Mouse (Mus musculus): Measurements from ENCODE around the gene I830077J02Rik. TPM values are rescaled to one million over a fixed set of nuclear protein-coding genes. Genes with fewer than 3 reads are reported as not detected.
"Not testable (repeated sequence)": the region's sequence is repeated elsewhere in the genome, so short reads cannot be mapped to it uniquely, and the experiment has no call there.

I830077J02Rik gene
- polyA plus RNA-seq, 1 experiment: 0.72 TPM

GRCm38 (mm10) chr3:105929821-105930220 is 2.6 kb downstream of the I830077J02Rik start:
- 84% methylated on average over 7 of the region's 7 CpGs for WGBS
- Histone ChIP-seq H3K4me1 (ENCODE audit: control insufficient read depth, insufficient read depth, low read length) (no peaks in the 10 kb centered on the region), H3K4me3 (replicated peaks; ENCODE audit: insufficient read depth, low read depth, low read length) (no peak overlapping the region), H3K27me3 (ENCODE audit: control insufficient read depth, insufficient read depth, low read length) (no peaks in the 10 kb centered on the region), H3K27ac (ENCODE audit: insufficient read depth, low read length) (no peak overlapping the region)
- no peak for DNase-seq
- TF ChIP-seq POLR2A (IDR thresholded peaks at IDR 0.05; ENCODE audit: borderline replicate concordance, insufficient read depth, low read length): no peak
- no peak for TF ChIP-seq CTCF (IDR thresholded peaks at IDR 0.05; ENCODE audit: borderline replicate concordance, insufficient read depth, low read depth, low read length)

DNA sequence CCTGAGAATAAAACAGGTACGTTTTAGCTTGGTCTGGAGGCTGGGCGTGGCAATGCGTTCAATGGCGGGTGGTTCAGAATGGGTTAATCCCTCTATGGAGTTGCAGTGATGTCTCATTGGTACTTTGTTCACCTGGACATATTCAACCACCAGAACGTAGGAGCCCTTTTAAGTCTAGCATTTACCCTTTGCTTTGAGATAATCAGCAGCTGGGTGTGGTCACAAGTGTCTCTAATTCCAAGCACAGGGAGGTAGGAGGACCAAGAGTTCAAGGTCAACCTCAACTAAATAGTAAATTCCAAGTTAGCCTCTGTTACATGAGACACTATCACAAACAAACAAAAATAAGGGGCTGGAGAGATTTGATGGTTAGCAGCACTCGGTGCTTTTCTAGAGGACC is 3.7 kb downstream of the I830077J02Rik start:
- no peak overlapping the region for H3K4me3 ChIP-seq (replicated peaks; ENCODE audit: insufficient read depth, low read depth, low read length)
- H3K27ac ChIP-seq (ENCODE audit: insufficient read depth, low read length): no peak overlapping the region
- TF ChIP-seq CTCF (IDR thresholded peaks at IDR 0.05; ENCODE audit: borderline replicate concordance, insufficient read depth, low read depth, low read length): no peak
- no peak for TF ChIP-seq POLR2A (IDR thresholded peaks at IDR 0.05; ENCODE audit: borderline replicate concordance, insufficient read depth, low read length)
- H3K27me3 ChIP-seq (ENCODE audit: control insufficient read depth, insufficient read depth, low read length): no peaks in the 10 kb centered on the region
- 89% methylated on average over 6 of the region's 6 CpGs for WGBS
- DNase-seq: no peak
- H3K4me1 ChIP-seq (ENCODE audit: control insufficient read depth, insufficient read depth, low read length): no peaks in the 10 kb centered on the region

- 78% methylated on average over 3 of the region's 3 CpGs for WGBS
- Histone ChIP-seq H3K27ac (ENCODE audit: insufficient read depth, low read length) (no peak overlapping the region), H3K4me1 (ENCODE audit: control insufficient read depth, insufficient read depth, low read length) (no peaks in the 10 kb centered on the region), H3K27me3 (ENCODE audit: control insufficient read depth, insufficient read depth, low read length) (no peaks in the 10 kb centered on the region), H3K4me3 (replicated peaks; ENCODE audit: insufficient read depth, low read depth, low read length) (no peak overlapping the region)
- TF ChIP-seq CTCF (IDR thresholded peaks at IDR 0.05; ENCODE audit: borderline replicate concordance, insufficient read depth, low read depth, low read length) (no peak), POLR2A (IDR thresholded peaks at IDR 0.05; ENCODE audit: borderline replicate concordance, insufficient read depth, low read length) (no peak)
- DNase-seq: no peak
Measured at GRCm38 (mm10) chr3:105928195-105928569, 4.3 kb downstream of the I830077J02Rik start.

DNA sequence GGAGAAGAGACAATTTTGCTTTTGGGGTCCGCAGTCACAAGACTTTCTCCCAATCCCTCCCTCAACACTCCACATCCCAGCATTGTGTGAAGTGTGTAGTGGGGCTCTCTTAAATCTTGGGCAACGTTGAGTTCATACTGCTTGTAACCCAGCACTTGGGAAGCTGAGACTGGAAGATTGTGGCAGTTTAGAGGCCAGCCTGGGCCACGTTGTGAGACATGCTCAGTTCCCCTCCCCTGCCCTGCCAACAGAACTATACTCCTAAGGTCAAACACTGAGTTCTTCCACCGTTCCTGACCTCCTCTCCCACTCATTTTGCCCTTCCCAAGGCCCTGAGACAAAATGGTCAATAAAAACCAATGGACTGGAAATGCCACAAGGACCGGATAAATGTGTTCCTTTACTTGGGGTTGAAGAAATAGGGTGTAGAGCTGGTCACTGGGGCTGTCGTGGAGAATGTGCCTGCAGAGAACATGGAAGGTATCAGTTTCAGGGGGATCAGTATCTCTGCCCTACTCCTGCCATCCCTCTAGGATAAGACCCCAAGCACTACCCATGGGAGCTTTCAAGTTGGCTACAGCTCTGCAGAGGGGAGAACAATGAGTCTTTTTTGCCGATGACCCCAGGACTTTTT is 4.8 kb downstream of the I830077J02Rik start:
- Histone ChIP-seq H3K27ac (ENCODE audit: insufficient read depth, low read length) (no peak overlapping the region), H3K27me3 (ENCODE audit: control insufficient read depth, insufficient read depth, low read length) (no peaks in the 10 kb centered on the region), H3K4me1 (ENCODE audit: control insufficient read depth, insufficient read depth, low read length) (no peaks in the 10 kb centered on the region), H3K4me3 (replicated peaks; ENCODE audit: insufficient read depth, low read depth, low read length) (no peak overlapping the region)
- WGBS: 83% methylated on average over 7 of the region's 7 CpGs
- no peak for TF ChIP-seq POLR2A (IDR thresholded peaks at IDR 0.05; ENCODE audit: borderline replicate concordance, insufficient read depth, low read length)
- DNase-seq: no peak

- no peak for TF ChIP-seq POLR2A (IDR thresholded peaks at IDR 0.05; ENCODE audit: borderline replicate concordance, insufficient read depth, low read length)
- H3K4me1 ChIP-seq (ENCODE audit: control insufficient read depth, insufficient read depth, low read length): no peaks in the 10 kb centered on the region
- no peaks in the 10 kb centered on the region for H3K27me3 ChIP-seq (ENCODE audit: control insufficient read depth, insufficient read depth, low read length)
- 77% methylated on average over 9 of the region's 9 CpGs for WGBS
- no peak overlapping the region for H3K27ac ChIP-seq (ENCODE audit: insufficient read depth, low read length)
- no peak overlapping the region for H3K4me3 ChIP-seq (replicated peaks; ENCODE audit: insufficient read depth, low read depth, low read length)
- no peak for DNase-seq
Measured at GRCm38 (mm10) chr3:105924616-105925015, 7.8 kb downstream of the I830077J02Rik start.

DNA sequence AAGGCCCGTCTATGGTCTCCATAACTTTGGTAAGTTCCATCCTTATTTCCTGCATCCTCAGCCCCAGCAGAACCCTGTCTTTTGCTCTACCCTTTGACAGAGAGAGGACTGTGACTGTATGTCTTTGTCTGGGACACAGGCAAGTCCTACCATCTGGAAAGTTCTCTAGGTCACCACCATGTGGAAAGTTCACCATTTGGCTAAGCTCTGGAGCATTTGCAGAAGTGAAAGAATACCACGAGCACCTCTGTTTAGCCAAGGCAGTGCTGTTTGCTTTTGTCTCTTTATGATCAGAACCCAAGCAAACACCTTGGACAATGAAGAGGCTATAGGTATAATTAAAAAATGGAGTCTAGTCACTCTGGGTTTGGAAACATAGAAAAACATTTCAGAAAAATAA is 10.5 kb downstream of the I830077J02Rik start:
- H3K4me1 ChIP-seq (ENCODE audit: control insufficient read depth, insufficient read depth, low read length): no peaks in the 10 kb centered on the region
- WGBS: 75% methylated on average over 2 of the region's 2 CpGs
- H3K27me3 ChIP-seq (ENCODE audit: control insufficient read depth, insufficient read depth, low read length): no peaks in the 10 kb centered on the region
- DNase-seq: no peak
- TF ChIP-seq POLR2A (IDR thresholded peaks at IDR 0.05; ENCODE audit: borderline replicate concordance, insufficient read depth, low read length) (no peak), CTCF (IDR thresholded peaks at IDR 0.05; ENCODE audit: borderline replicate concordance, insufficient read depth, low read depth, low read length) (no peak)
- no peak overlapping the region for H3K4me3 ChIP-seq (replicated peaks; ENCODE audit: insufficient read depth, low read depth, low read length)
- no peak overlapping the region for H3K27ac ChIP-seq (ENCODE audit: insufficient read depth, low read length)

- H3K4me1 ChIP-seq (ENCODE audit: control insufficient read depth, insufficient read depth, low read length); H3K4me3 ChIP-seq (replicated peaks; ENCODE audit: insufficient read depth, low read depth, low read length); H3K27me3 ChIP-seq (ENCODE audit: control insufficient read depth, insufficient read depth, low read length); H3K27ac ChIP-seq (ENCODE audit: insufficient read depth, low read length); DNase-seq: not testable (repeated sequence)
Measured at GRCm38 (mm10) chr3:105920743-105921142, 11.7 kb downstream of the I830077J02Rik start.

DNA sequence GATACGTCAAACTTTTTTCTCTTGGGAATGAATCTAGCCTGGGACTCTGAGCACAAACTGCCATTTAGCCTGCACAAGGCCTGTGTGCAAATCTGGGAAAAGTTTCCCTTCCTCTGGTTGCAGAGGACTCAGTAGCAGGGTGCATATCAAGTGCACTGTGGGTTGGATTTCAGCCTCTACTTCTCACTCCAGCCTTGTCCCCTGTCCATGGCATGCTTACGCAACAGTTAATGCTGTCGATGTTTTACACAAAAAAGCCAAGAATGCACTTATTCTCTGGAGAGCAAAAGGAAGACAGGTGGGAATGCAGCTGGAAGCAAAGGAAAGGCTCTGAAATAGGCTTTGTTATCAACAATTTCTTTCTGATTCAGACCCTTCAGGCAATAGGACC is 14.1 kb downstream of the I830077J02Rik start:
- Histone ChIP-seq H3K4me1 (ENCODE audit: control insufficient read depth, insufficient read depth, low read length) (no peaks in the 10 kb centered on the region), H3K27ac (ENCODE audit: insufficient read depth, low read length) (no peak overlapping the region), H3K27me3 (ENCODE audit: control insufficient read depth, insufficient read depth, low read length) (no peaks in the 10 kb centered on the region), H3K4me3 (replicated peaks; ENCODE audit: insufficient read depth, low read depth, low read length) (no peak overlapping the region)
- DNase-seq: no peak
- WGBS: 73% methylated on average over 3 of the region's 3 CpGs
- TF ChIP-seq POLR2A (IDR thresholded peaks at IDR 0.05; ENCODE audit: borderline replicate concordance, insufficient read depth, low read length) (no peak), CTCF (IDR thresholded peaks at IDR 0.05; ENCODE audit: borderline replicate concordance, insufficient read depth, low read depth, low read length) (no peak)

Measured in cerebellum, adult 2 months (tissue).